Mouse (Mus musculus) E14TG2a.4 (cell line): ENCODE measurements around the gene Ybx1.

ENCODE experiments used
- CTCF ChIP-seq: conservative IDR thresholded peaks from 2 replicates; pipeline ENCODE4 v1.5.1; 2014; ENCODE audit warnings: low read length
- NANOG ChIP-seq: IDR thresholded peaks from 2 replicates; pipeline ENCODE4 v1.6.1; 2014; ENCODE audit warnings: borderline replicate concordance, low read length, mixed read lengths

DNA sequence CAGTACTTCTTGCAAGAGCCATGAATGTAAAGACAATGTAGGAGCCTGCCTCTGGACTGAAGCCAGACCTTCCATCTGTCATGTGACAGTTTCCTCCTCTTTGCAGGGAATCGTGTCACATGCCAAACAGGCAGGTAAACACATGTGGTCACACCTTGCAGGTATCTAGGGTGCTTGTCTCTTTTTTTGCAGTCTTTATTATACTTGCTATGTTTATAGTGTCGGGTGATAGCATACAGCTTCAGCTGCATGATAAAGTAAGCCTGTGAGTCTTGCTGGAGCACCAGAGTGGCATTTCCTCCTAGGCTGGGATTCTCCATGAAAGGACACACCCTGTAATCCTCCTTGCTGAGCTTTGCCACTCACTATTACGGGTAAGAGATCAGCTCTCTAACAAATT lies 7.4 kb upstream of the Ybx1 start:
- TF ChIP-seq CTCF (no peak), NANOG (no peak)
